Mouse (Mus musculus): ENCODE measurements around the gene Zfp667.
"Not testable (repeated sequence)": the region's sequence is repeated elsewhere in the genome, so short reads cannot be mapped to it uniquely, and the experiment has no call there.

Zfp667 gene

DNA sequence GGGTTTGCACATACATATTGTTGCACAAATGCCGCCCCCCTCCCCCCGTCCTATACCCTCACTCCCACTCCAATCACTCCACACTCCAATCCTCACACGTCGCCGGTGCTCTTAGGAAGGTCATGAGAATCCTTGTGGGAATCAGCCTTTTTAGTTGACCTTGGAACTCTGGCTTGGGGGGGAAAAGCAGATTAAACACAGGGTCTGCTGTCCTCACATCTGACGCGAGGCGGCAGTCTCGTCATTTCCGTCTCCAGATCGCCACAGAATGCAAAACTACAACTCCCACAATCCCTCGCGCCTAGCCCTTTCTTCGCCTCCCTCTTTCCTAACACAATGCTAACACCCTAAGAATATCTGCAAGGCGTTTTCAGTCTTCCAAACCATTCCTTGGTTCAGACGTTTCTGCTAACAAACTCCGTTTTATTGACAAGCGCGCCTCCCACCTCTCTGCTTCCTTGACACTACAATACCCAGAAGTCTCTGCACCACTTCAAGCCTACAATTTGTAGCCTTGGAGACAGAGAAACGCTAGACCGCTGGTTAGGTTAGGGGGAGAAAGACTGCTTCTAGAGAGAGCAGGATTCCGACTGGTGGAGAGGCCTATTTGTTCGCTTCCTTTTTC lies 2.8 kb upstream of the Zfp667 start:
- ChIA-PET POLR2A (interaction anchor here in 2 of 4 experiments (0.5 to 1.6 kb wide), 10 partner anchors 9 to 127 kb away, joined by 3 to 6 read pairs (median 4); no protein-coding TSS in a partner anchor), CTCF (interaction anchor here (0.6 to 2.6 kb wide), 29 partner anchors 13 to 242 kb away, joined by 3 to 33 read pairs (median 7); partner anchors contain the start of genes Galp (in 1 of the 4), Gm20715 (in 1 of the 4), Gm3854 (in 1 of the 4) and Zfp78 (in 1 of the 4))

DNA sequence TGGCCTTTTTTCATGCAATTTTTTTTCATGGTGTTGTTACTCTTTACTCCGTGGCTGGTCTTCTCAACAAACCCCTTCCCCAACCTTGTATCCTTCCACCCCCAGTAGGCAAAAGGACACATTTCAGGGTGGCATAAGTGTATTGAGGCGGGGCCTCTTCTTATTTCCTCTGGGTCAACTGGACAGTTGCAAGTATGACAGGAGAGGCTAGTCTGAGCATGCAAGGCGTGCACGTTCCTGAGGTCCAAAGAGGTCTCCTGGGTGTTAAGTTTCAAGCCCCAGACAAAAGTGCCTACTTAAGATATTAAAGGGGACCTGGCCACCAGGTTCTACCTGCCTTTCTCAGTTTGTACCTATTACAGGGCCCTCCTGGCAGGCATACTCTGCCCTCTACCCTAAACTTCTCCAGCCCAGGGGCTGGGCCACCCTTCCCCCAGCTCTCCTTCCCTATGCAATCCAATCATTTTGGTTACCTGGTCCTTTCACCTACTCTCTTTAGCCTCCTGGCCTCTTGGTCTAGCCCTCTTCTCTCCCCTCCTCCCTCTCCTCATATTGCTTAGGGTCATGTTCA lies 1.9 kb upstream of the Zfp667 start:
- ChIA-PET CTCF (interaction anchor here in 1 of 4 experiments (1.2 kb wide), 1 partner anchor 71 kb away, joined by 4 read pairs; no protein-coding TSS in a partner anchor), POLR2A (interaction anchor here in 2 of 4 experiments (0.6 to 1.2 kb wide), 3 partner anchors 20 to 66 kb away, joined by 3 to 4 read pairs (median 3); no protein-coding TSS in a partner anchor)

DNA sequence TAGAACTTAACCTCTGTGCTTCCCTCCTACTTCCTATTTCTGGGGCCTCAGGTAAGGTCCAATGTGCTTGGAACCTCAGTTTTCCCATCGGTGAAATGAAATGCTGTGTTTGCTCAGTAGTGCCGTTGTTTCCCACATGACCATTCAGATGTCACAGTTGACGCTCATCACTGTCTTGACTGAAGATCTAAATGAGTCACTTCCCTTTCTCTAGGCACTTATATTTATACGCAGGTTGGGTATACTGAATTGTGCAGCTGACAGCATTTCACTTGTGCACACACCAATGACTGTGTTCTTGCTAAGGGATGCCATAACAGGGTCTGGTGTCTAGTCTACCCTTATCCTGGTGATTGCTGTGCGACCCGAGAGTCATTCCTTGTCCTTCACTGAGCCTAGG lies 1.0 kb upstream of the Zfp667 start:
- ChIA-PET CTCF (interaction anchor here in 2 of 4 experiments (0.5 to 2.0 kb wide), 2 partner anchors 45 to 77 kb away, joined by 3 to 13 read pairs; partner anchors contain the start of gene Zfp78 (in 1 of the 2)), POLR2A (interaction anchor here in 3 of 4 experiments (0.9 to 2.1 kb wide), 10 partner anchors 10 to 443 kb away, joined by 3 to 26 read pairs (median 6); partner anchors contain the start of genes Zfp583 (in 2 of the 3), Zfp444 (in 1 of the 3) and Zfp78 (in 1 of the 3))

DNA sequence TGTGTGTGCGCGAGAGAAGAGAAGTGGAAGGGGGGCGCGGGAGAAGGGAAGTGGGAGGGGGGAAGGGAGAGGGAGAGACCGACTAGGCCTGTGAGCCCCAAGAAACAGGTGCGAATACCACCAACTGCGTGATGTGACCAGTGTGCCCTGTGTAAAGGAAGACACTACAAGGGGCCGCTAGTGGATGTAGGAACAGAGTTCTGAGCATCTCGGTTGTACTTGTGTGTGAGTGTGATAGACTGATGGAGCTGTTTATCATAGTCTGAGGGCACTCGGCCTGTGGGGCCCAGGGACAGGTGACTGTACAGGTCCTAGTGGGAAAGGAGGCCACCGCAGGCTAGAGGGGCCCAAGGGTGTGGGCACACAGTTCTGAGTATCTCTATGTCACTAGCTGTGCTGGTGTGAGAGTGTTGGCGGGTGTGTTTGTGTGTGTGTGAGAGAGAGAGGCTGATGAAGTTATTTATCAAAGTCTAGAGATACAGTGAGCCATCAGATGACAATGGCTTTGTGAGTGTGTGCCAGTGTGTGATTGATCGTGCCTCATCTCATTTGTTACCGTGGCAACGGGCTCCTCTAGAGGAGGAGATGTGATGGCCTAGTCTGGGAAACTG lies 647 bp downstream of the Zfp667 start:
- ChIA-PET CTCF (interaction anchor here in 3 of 4 experiments (0.6 to 2.0 kb wide), 10 partner anchors 9 to 441 kb away, joined by 3 to 13 read pairs (median 3); partner anchors contain the start of gene Zfp78 (in 1 of the 3)), POLR2A (interaction anchor here (0.6 to 2.1 kb wide), 29 partner anchors 11 to 1494 kb away, joined by 3 to 26 read pairs (median 5); partner anchors contain the start of genes Zfp78 (in 3 of the 4), Gm3854 (in 2 of the 4), Zfp583 (in 2 of the 4) and Rpl28 (in 1 of the 4))

DNA sequence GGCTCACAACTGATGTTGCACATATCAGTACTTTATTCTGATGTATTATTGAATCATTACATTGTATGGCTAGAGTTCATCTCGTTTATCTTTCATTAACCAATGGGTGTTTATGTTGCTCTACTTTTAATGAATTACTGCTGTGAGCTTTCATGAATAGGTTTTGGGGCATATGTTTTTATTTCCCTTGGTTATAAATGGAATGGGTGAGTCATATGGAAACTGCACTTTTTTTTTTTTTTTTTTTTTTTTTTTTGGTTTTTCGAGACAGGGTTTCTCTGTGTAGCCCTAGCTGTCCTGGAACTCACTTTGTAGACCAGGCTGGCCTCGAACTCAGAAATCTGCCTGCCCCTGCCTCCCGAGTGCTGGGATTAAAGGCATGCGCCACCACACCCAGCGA lies 4.7 kb downstream of the Zfp667 start:
- POLR2A ChIA-PET: not testable (repeated sequence)
- CTCF ChIA-PET: interaction anchor here in 2 of 4 experiments (0.6 to 0.8 kb wide), 2 partner anchors 10 to 1506 kb away, joined by 6 to 7 read pairs; no protein-coding TSS in a partner anchor

DNA sequence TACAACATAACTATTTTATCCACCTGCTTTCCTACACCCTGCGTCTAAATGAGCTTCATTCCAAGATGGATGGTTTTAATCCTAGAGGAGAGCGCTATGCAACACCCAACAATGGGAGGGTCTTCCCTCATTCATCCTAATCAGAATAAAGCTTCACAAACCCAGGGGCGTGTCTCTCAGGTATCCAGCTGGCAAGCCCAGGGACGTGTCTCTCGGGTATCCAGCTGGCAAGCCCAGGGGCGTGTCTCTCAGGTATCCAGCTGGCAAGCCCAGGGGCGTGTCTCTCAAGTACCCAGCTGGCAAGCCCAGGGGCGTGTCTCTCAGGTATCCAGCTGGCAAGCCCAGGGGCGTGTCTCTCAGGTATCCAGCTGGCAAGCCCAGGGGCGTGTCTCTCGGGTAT lies 14.4 kb downstream of the Zfp667 start:
- ChIA-PET CTCF (interaction anchor here in 3 of 4 experiments (0.5 to 1.3 kb wide), 7 partner anchors 9 to 225 kb away, joined by 3 to 6 read pairs (median 4); partner anchors contain the start of gene Zfp667 (in 1 of the 3)), POLR2A (interaction anchor here in 3 of 4 experiments (0.6 to 2.9 kb wide), 17 partner anchors 10 to 285 kb away, joined by 3 to 18 read pairs (median 4); partner anchors contain the start of genes Zfp583 (in 3 of the 3), Zfp667 (in 3 of the 3) and Zfp78 (in 1 of the 3))

DNA sequence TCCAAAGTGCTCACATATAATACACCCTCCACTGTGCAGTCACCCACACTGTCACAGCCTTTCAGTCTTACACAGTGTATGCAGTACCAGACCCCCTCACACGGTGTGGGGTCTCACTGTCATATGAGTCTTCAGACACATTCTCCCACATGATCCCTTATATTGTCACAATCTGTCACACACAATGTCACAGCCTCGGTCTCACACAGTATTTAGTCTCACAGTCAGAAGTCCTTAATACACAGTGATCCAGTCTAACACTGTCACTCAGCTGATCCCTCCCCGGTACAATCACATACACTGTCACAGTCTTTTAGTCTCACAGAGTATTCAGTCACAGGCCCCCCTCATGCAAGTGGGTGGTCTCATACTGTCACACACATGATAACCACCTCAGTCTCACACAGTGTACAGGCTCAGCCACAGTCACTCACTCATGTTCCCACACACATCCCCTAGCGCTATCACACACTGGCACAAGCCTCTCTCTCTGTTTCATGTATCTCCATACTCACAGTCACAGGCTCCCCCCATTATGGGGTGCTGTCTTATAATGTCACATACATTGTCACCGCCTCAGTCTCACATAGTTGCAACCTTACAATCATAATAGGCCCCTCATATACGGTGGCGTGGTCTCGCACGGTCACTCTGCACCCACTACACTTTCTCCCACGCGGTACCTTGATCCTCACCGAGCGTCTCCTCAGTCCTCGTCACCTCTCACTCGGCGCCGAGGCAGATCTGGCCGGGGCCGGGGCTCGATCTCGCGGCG lies 44.3 kb downstream of the Zfp667 start:
- POLR2A ChIA-PET: interaction anchor here (0.6 to 5.7 kb wide), 35 partner anchors 8 to 400 kb away, joined by 3 to 25 read pairs (median 4); partner anchors contain the start of genes Gm3854 (in 4 of the 4), Zfp667 (in 2 of the 4), Zfp78 (in 2 of the 4) and Peg3 (in 1 of the 4)
- CTCF ChIA-PET: interaction anchor here (0.5 to 1.3 kb wide), 11 partner anchors 13 to 588 kb away, joined by 3 to 11 read pairs (median 3); partner anchors contain the start of gene Gm3854 (in 2 of the 4)

DNA sequence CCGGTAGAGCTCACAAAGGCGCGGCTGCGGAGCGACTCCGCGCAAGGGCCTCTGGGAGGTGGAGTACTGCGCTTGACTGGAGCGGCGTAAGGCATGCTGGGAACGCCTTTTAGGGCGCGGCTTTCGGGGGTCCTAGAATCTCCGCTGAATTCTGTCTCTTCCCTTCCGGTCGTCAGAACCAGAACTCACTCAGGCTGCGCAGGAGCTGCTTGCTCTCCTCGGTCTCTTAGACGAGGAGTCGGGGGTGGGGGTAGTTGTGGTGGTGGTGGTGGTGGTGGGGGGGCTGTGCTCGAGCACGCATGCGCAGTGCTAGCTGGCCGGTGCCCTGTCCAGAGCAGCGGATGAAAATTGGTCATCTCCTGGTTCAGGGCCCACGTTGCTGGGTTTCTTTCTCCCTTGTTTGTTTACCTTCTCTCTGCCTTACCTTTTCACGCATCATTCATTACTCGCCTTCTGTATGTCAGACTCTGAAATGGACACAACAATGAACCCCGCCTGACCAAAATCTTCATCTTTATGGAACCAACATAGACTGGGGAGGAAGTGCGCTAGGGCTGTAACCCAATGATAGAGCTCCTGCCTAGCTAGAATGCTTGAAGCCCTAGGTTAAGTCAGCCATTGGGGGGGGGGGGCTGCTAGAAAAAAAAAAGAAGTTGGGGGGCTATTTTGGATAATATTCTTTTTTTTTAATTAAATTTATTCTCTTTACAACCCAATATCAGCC lies 45.0 kb downstream of the Zfp667 start, which contains the start of gene Zfp583:
Gene Zfp583 (minus strand): TSS at position 53 of the 724 bp plus-strand sequence.
- ChIA-PET CTCF (interaction anchor here (0.5 to 1.3 kb wide), 11 partner anchors 12 to 587 kb away, joined by 3 to 11 read pairs (median 3); partner anchors contain the start of gene Gm3854 (in 2 of the 4)), POLR2A (interaction anchor here (0.6 to 5.7 kb wide), 40 partner anchors 9 to 399 kb away, joined by 3 to 25 read pairs (median 3); partner anchors contain the start of genes Gm3854 (in 4 of the 4), Zfp667 (in 2 of the 4), Zfp78 (in 2 of the 4) and Peg3 (in 1 of the 4))

DNA sequence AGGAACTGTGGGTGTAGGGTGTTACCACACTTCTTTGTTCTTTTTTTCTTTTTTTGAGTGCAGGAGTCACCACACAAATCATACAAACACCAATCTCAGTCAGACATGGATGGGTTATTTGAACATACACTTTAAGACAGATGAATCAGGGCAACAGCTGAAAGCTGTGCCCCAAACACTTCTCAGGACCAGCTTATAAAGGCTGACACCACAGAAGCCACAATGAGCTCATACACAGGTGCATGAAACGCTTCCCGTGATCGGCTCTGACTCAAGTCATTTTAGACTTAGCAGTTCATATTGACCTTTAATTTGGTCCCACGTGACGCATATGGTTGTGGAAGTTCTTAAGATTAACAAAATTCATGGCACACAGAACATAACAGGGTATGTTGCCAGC lies 53.5 kb downstream of the Zfp667 start:
- ChIA-PET POLR2A (interaction anchor here in 2 of 4 experiments (0.8 to 2.2 kb wide), 2 partner anchors 9 to 81 kb away, joined by 3 to 5 read pairs; partner anchors contain the start of gene Zfp583 (in 1 of the 2)), CTCF (no interaction called here)

DNA sequence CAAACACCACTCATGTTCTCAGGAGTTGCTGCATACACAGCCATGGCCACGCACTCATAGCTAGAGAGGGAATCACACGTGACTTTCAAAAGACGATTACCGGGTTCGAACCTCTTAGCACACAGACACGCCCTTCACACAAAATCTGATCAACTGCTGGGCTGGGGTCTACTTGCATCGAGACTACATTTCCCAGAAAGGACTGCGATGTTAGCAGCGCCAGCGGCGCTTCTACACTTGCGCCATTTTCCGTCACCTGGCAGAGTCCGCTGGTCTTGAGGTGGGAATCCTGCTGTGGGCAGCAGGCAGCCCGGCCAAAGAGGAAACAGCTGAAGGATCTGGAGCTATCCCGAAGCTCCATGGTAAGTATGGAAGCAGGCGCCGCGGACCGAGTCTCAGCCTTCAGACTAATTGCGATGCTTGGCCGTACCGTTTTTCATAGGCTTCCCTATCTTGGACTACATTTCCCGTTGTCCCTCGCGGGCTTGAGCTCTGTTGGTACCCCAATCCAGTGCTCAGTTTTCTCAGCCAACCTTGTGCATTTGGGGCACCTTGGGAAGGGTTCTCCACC lies 57.2 kb downstream of the Zfp667 start, which contains the start of gene Gm3854:
Gene Gm3854 (plus strand): TSS at position 259 of the 571 bp plus-strand sequence.
- ChIA-PET POLR2A (interaction anchor here (0.6 to 2.3 kb wide), 45 partner anchors 9 to 1591 kb away, joined by 3 to 28 read pairs (median 4); partner anchors contain the start of genes Zfp583 (in 4 of the 4), Zfp78 (in 3 of the 4), Zfp28 (in 2 of the 4) and Zfp667 (in 2 of the 4)), CTCF (interaction anchor here in 3 of 4 experiments (0.5 to 1.3 kb wide), 14 partner anchors 11 to 807 kb away, joined by 3 to 14 read pairs (median 3); partner anchors contain the start of genes Zfp583 (in 2 of the 3), Zfp667 (in 1 of the 3) and Zfp78 (in 1 of the 3))

DNA sequence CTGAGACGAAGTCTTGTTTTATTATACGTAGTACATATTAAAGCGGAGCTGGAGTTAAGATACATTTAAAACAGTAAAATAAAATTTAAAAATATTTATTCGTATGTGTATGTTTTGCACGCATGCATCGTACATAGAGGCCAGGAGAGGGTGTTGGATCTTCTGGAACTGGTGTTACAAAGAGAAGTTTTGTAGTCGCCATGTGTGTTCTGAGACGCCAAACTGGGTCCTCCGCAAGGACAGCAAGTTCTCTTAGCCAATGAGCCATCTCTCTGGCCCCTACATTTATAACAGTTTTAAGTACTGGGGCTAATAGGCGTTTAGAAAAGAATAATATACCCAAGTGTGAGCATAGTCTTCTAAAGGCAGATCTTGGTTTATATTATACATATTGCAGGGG lies 57.7 kb downstream of the Zfp667 start:
- CTCF ChIA-PET: interaction anchor here in 3 of 4 experiments (0.5 to 1.3 kb wide), 10 partner anchors 10 to 806 kb away, joined by 3 to 14 read pairs (median 3); partner anchors contain the start of genes Zfp583 (in 2 of the 3) and Zfp78 (in 1 of the 3)
- POLR2A ChIA-PET: interaction anchor here (0.6 to 2.3 kb wide), 40 partner anchors 9 to 1591 kb away, joined by 3 to 28 read pairs (median 4); partner anchors contain the start of genes Zfp583 (in 4 of the 4), Zfp78 (in 3 of the 4), Zfp28 (in 2 of the 4) and Zfp667 (in 2 of the 4)
